Mouse (Mus musculus) right cerebral cortex, postnatal 10 days (tissue): ENCODE results near the gene Adamts17.

Experiments used
- DNase-seq, 2 experiments: peaks; one replicate each; pipeline ENCODE4 v3.0.0; 2021; ENCODE audit warnings: low spot score in 2 of 2

Gene Adamts17

GRCm38 (mm10) chr7:67199412-67199811 is 359.9 kb downstream of the Adamts17 start:
- peak; percentile 54 to 68 for DNase-seq
